Mouse (Mus musculus): ENCODE data around the gene Naa20. TPM values are rescaled to one million over a fixed set of nuclear protein-coding genes. Genes with fewer than 3 reads are reported as not detected.

Gene Naa20
- polyA plus RNA-seq, 1 experiment from 2014 or later: 137 TPM

- Histone ChIP-seq H3K27me3 (replicated peaks; ENCODE audit: control insufficient read depth, insufficient read depth, low read length) (no peaks in the 10 kb centered on the region), H3K9ac (ENCODE audit: low read depth, low read length) (no peak overlapping the region), H3K4me3 (ENCODE audit: low read length) (no peak overlapping the region), H3K9me3 (ENCODE audit: control insufficient read depth, low read length) (peaks cover 6% of the 10 kb centered on the region; the same call in 1 of the 2 replicates), H3K4me1 (ENCODE audit: control insufficient read depth, insufficient read depth, low read length) (peaks cover 15% of the 10 kb centered on the region), H3K36me3 (ENCODE audit: control insufficient read depth, insufficient read depth, low read length) (peaks cover 11% of the 10 kb centered on the region), H3K27ac (ENCODE audit: low read length) (no peak overlapping the region), H3K4me2 (ENCODE audit: low read depth, low read length) (no peak overlapping the region)
- no peak for ATAC-seq
- WGBS: 98% methylated on average over 3 of the region's 3 CpGs
Measured at GRCm38 (mm10) chr2:145866238-145866637, 35.7 kb upstream of the Naa20 start.

- Histone ChIP-seq H3K9ac (ENCODE audit: low read depth, low read length) (no peak overlapping the region), H3K36me3 (ENCODE audit: control insufficient read depth, insufficient read depth, low read length) (peaks cover 11% of the 10 kb centered on the region), H3K27me3 (replicated peaks; ENCODE audit: control insufficient read depth, insufficient read depth, low read length) (no peaks in the 10 kb centered on the region), H3K4me3 (ENCODE audit: low read length) (no peak overlapping the region), H3K27ac (ENCODE audit: low read length) (no peak overlapping the region), H3K4me2 (ENCODE audit: low read depth, low read length) (no peak overlapping the region), H3K9me3 (ENCODE audit: control insufficient read depth, low read length) (peaks cover 6% of the 10 kb centered on the region; the same call in 1 of the 2 replicates), H3K4me1 (ENCODE audit: control insufficient read depth, insufficient read depth, low read length) (peaks cover 10% of the 10 kb centered on the region)
- 97% methylated on average over 11 of the region's 11 CpGs for WGBS
- ATAC-seq: no peak
Measured at GRCm38 (mm10) chr2:145866695-145867449, 35.0 kb upstream of the Naa20 start.

GRCm38 (mm10) chr2:145871308-145871707 lies 30.6 kb upstream of the Naa20 start:
- Histone ChIP-seq H3K36me3 (ENCODE audit: control insufficient read depth, insufficient read depth, low read length) (peaks cover 10% of the 10 kb centered on the region), H3K4me2 (ENCODE audit: low read depth, low read length) (no peak overlapping the region), H3K4me1 (ENCODE audit: control insufficient read depth, insufficient read depth, low read length) (no peaks in the 10 kb centered on the region), H3K27me3 (replicated peaks; ENCODE audit: control insufficient read depth, insufficient read depth, low read length) (no peaks in the 10 kb centered on the region), H3K9ac (ENCODE audit: low read depth, low read length) (no peak overlapping the region), H3K4me3 (ENCODE audit: low read length) (no peak overlapping the region), H3K27ac (ENCODE audit: low read length) (no peak overlapping the region), H3K9me3 (ENCODE audit: control insufficient read depth, low read length) (peaks cover 6% of the 10 kb centered on the region; the same call in 1 of the 2 replicates)
- 80% methylated on average over 4 of the region's 4 CpGs for WGBS
- ATAC-seq: no peak

DNA sequence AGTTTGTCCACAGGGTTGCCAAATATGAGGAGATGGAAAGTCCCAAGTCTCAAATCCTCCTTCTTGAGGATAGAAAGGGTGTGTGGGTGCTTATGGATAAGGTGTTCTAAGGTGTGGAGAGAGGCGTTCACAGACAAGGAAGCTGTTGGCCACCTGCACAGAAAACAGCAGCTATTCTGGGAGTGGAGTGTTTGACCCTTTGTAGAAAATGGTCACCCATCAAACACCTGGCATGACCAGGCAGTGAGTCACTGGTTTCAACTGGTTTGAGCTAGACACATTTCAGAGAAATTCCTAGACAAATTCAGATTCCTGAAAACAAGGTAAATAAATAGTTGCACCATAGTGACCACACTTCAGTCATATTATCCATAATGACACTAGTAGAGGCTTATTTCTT lies 29.8 kb upstream of the Naa20 start:
- no peak overlapping the region for H3K4me3 ChIP-seq (ENCODE audit: low read length)
- no peaks in the 10 kb centered on the region for H3K27me3 ChIP-seq (replicated peaks; ENCODE audit: control insufficient read depth, insufficient read depth, low read length)
- H3K9me3 ChIP-seq (ENCODE audit: control insufficient read depth, low read length): no peaks in the 10 kb centered on the region
- no peak overlapping the region for H3K9ac ChIP-seq (ENCODE audit: low read depth, low read length)
- H3K36me3 ChIP-seq (ENCODE audit: control insufficient read depth, insufficient read depth, low read length): peaks cover 4% of the 10 kb centered on the region; the same call in 1 of the 2 replicates
- 93% methylated on average over 1 of the region's 1 CpGs for WGBS
- no peaks in the 10 kb centered on the region for H3K4me1 ChIP-seq (ENCODE audit: control insufficient read depth, insufficient read depth, low read length)
- ATAC-seq: no peak
- H3K4me2 ChIP-seq (ENCODE audit: low read depth, low read length): no peak overlapping the region
- no peak overlapping the region for H3K27ac ChIP-seq (ENCODE audit: low read length)

DNA sequence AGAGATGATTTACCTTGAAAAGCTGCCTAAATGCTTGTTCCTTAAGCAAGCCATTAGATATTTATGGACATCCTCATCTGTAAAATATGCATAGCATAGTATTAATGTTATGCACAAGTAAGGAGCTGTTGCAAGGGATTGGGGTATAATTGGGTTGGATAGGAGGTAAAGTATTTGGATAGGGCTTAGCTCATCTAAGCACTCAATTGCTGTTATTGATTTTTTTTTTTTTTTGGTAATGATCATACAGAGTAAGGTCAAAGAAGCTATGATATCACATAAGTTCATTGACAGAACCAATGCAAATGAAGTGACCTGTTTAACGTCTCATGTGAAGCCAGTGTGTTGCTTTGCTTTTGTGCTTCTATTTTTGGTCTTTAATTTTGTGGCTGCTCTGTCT lies 27.9 kb upstream of the Naa20 start:
- H3K4me3 ChIP-seq (ENCODE audit: low read length): no peak overlapping the region
- no peak overlapping the region for H3K27ac ChIP-seq (ENCODE audit: low read length)
- 50% methylated on average over 1 of the region's 1 CpGs for WGBS
- H3K36me3 ChIP-seq (ENCODE audit: control insufficient read depth, insufficient read depth, low read length): 0 out of 2 replicates have a peak, but pooled peaks cover 8% of the 10 kb centered on the region
- no peaks in the 10 kb centered on the region for H3K27me3 ChIP-seq (replicated peaks; ENCODE audit: control insufficient read depth, insufficient read depth, low read length)
- H3K9ac ChIP-seq (ENCODE audit: low read depth, low read length): no peak overlapping the region
- H3K4me1 ChIP-seq (ENCODE audit: control insufficient read depth, insufficient read depth, low read length): no peaks in the 10 kb centered on the region
- no peak overlapping the region for H3K4me2 ChIP-seq (ENCODE audit: low read depth, low read length)
- ATAC-seq: no peak
- no peaks in the 10 kb centered on the region for H3K9me3 ChIP-seq (ENCODE audit: control insufficient read depth, low read length)

DNA sequence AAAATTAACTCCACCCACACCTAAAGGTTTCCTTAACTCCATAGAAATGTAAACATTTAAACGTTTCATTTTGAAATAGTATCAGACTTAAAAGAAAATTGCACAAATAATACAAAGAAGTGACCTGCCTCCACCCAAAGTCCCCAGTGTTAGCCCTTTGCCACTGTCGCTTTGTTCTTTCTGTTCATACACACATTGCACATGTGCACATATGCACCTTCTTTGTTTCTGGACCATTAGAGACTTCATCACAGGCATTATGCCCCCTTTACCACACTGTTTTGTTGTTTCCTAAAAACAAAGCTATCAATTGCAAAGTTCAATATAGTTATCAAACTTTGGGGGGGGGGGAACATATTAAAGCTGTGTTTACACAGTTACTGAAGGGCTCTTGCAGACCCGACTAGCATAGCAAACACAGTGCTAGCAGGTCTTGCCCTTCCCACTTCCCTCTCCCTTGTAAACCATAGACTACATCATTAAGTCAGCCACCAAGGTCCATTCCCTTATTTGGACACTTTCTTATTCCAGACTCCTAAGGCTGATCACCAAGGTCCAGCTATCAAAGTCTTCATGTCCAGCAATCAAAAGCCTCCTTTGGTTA lies 26.9 kb upstream of the Naa20 start:
- Histone ChIP-seq H3K27ac (ENCODE audit: low read length) (no peak overlapping the region), H3K4me2 (ENCODE audit: low read depth, low read length) (no peak overlapping the region), H3K36me3 (ENCODE audit: control insufficient read depth, insufficient read depth, low read length) (0 out of 2 replicates have a peak, but pooled peaks cover 11% of the 10 kb centered on the region), H3K9me3 (ENCODE audit: control insufficient read depth, low read length) (no peaks in the 10 kb centered on the region), H3K4me1 (ENCODE audit: control insufficient read depth, insufficient read depth, low read length) (no peaks in the 10 kb centered on the region), H3K27me3 (replicated peaks; ENCODE audit: control insufficient read depth, insufficient read depth, low read length) (no peaks in the 10 kb centered on the region), H3K4me3 (ENCODE audit: low read length) (no peak overlapping the region), H3K9ac (ENCODE audit: low read depth, low read length) (no peak overlapping the region)
- ATAC-seq: no peak
- 43% methylated on average over 3 of the region's 3 CpGs for WGBS

- Histone ChIP-seq H3K4me3 (ENCODE audit: low read length) (no peak overlapping the region), H3K27me3 (replicated peaks; ENCODE audit: control insufficient read depth, insufficient read depth, low read length) (no peaks in the 10 kb centered on the region), H3K36me3 (ENCODE audit: control insufficient read depth, insufficient read depth, low read length) (0 out of 2 replicates have a peak, but pooled peaks cover 14% of the 10 kb centered on the region), H3K27ac (ENCODE audit: low read length) (no peak overlapping the region), H3K9ac (ENCODE audit: low read depth, low read length) (no peak overlapping the region), H3K4me2 (ENCODE audit: low read depth, low read length) (no peak overlapping the region), H3K9me3 (ENCODE audit: control insufficient read depth, low read length) (no peaks in the 10 kb centered on the region), H3K4me1 (ENCODE audit: control insufficient read depth, insufficient read depth, low read length) (no peaks in the 10 kb centered on the region)
- ATAC-seq: no peak
- 93% methylated on average over 3 of the region's 3 CpGs for WGBS
Measured at GRCm38 (mm10) chr2:145877191-145877590, 24.7 kb upstream of the Naa20 start.

- no peak overlapping the region for H3K4me2 ChIP-seq (ENCODE audit: low read depth, low read length)
- H3K27ac ChIP-seq (ENCODE audit: low read length): no peak overlapping the region
- no peak overlapping the region for H3K4me3 ChIP-seq (ENCODE audit: low read length)
- 77% methylated on average over 11 of the region's 11 CpGs for WGBS
- no peak overlapping the region for H3K9ac ChIP-seq (ENCODE audit: low read depth, low read length)
- peaks cover 18% of the 10 kb centered on the region; the same call in 1 of the 2 replicates for H3K36me3 ChIP-seq (ENCODE audit: control insufficient read depth, insufficient read depth, low read length)
- H3K9me3 ChIP-seq (ENCODE audit: control insufficient read depth, low read length): no peaks in the 10 kb centered on the region
- no peaks in the 10 kb centered on the region for H3K27me3 ChIP-seq (replicated peaks; ENCODE audit: control insufficient read depth, insufficient read depth, low read length)
- ATAC-seq: no peak
- peaks cover 16% of the 10 kb centered on the region for H3K4me1 ChIP-seq (ENCODE audit: control insufficient read depth, insufficient read depth, low read length)
Measured at GRCm38 (mm10) chr2:145880887-145881747, 20.8 kb upstream of the Naa20 start.

DNA sequence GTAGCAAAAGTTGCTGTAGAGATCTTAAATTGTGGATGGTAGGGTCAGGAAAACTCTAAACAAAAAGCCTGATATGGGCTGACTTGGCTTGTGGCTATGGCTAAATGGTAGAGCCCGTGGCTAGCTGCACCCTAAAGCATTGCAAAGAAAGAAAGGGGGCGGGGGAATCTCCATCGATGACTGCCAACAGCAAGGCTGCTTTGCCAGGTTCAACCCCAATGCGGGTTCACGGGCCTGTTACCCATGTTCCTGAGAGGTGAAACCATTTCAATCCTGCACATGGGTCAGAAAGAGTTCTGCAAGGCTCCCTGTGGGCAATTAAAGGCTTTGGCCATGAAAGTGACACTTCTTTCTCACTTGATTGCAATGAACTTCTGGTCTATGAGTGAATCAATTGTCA lies 20.0 kb upstream of the Naa20 start:
- ATAC-seq: no peak
- no peaks in the 10 kb centered on the region for H3K27me3 ChIP-seq (replicated peaks; ENCODE audit: control insufficient read depth, insufficient read depth, low read length)
- 86% methylated on average over 5 of the region's 5 CpGs for WGBS
- no peak overlapping the region for H3K27ac ChIP-seq (ENCODE audit: low read length)
- H3K36me3 ChIP-seq (ENCODE audit: control insufficient read depth, insufficient read depth, low read length): peaks cover 16% of the 10 kb centered on the region; the same call in 1 of the 2 replicates
- H3K4me2 ChIP-seq (ENCODE audit: low read depth, low read length): no peak overlapping the region
- H3K9me3 ChIP-seq (ENCODE audit: control insufficient read depth, low read length): no peaks in the 10 kb centered on the region
- H3K4me1 ChIP-seq (ENCODE audit: control insufficient read depth, insufficient read depth, low read length): peaks cover 16% of the 10 kb centered on the region
- no peak overlapping the region for H3K9ac ChIP-seq (ENCODE audit: low read depth, low read length)
- H3K4me3 ChIP-seq (ENCODE audit: low read length): no peak overlapping the region
